Mouse (Mus musculus): ENCODE measurements around the gene Foxn3.

The Foxn3 gene

DNA sequence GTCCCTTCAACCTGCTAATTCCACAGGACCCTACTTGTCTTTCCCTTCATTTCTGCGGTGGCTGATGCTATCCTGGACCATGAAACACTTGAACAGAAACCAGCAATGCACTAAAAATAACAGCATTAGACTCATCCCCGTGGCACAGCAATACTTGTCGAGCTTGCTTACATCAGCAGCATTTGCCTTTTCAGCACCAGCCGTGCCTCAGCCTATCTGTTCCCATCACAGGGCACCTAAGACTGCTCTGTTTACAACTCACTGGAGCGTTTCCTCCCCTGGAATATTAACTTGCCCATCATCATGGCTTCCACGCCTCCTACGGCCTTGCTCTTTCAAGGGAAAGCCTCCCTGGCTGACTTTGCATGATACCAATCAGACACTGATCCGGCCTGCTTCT is 185.1 kb downstream of the Foxn3 start:
- DNase-seq = peak; percentile 54

DNA sequence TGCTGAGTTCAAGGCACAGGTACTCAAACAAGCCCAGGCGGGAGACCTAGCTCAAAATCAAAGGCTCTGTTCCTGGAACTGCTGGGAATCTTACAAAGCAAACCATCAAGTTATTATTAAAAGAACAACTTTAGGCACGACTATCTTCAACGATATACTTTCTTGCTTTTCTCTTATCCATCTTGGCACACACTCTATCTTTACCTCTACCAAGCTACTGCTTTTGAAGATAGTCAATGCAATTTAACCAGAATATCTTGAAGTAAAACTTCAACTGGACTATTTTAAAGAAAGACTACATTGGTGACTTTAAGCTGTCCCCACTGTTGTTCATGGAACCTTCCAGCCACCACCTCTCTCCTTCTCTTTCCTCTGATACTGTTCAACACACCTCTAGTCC is 185.7 kb downstream of the Foxn3 start:
- no peak for DNase-seq

DNA sequence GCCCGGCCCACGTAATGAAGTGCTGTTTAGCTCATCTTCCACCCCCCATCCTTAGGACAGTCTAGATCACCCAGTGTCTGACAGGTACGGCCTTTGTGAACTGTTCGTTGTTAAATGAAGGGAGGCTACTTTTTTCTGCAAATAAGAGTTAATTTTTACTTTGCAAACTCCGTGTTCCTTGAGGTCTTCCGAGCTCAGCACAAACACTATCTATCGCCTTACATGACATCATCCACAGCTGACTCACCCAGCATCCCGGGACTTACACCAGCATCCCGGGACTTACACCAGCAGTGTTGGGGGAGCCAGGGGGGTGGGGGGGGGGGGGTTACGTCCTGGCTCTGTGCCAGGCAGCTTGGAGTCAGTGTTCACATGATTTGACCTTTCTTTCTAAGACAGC is 186.3 kb downstream of the Foxn3 start:
- DNase-seq = no peak

DNA sequence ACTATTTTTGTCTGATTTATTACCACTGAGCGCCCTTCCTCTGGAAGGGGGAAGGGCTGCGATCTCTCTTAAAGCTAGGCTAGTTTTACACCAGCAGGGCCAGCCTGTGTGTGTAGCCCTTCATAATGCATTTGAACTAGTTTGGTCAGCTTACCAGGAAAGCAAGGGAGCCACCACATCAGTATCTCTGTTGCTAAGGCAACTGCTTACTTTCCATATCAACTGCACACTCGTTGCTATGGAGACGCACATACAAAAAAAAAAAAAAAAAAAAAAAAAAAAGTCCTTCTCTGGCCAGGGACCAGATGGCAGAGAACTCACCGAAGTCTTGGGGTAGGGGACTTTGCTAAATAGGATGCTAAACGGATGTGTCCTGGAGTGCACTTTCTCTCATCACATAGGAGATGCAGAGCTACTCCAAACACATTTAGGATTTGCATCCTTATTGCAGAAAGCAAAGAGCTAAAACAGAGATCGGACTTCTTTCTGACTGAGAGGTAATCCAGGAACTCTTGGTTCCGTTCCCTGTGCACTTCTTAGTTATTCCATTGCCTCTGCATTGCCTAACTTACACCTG is 187.4 kb downstream of the Foxn3 start:
- DNase-seq = no peak

DNA sequence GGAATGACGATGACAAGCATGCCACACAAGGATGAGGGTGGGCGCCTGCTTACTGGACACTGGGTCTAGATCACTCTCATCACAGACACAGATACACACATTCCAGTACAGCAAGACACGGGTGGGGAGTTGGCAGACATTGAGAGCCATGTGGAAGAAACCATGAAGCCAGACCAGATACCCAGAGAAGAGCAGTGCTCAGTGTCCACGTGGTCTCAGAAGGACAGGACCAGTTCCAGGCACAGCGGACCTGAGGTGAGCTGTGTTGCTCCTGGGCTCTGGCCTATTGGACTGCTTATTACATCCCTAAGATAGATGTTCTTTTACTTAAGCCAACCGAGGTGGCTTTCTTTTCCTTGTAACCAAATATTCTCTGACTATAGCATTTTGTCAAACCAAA is 188.0 kb downstream of the Foxn3 start:
- DNase-seq = no peak

DNA sequence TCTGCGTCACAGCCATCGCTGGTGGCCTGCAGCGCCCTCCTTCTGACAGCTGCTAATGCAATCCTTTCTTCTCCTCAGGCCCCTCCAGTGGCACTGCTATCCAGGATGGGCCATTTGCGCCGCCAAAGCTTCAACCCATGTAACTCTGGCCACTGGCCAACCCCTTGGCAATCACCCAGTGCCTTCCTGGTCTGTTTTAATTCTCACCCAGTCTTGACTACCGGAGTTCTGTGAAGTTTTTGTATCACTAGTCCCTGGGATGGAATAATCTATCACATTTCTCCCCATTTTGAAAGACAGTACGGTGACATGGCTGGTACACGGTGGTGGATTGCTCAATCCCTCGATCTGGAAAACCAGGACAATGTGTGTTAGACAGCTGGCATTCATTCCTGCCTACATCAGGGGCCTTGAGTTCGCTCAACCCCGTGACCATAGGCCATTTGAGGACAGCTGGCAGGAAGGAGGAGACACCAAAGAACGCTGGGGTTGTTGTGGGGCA is 189.2 kb downstream of the Foxn3 start:
- DNase-seq = peak; percentile 79

DNA sequence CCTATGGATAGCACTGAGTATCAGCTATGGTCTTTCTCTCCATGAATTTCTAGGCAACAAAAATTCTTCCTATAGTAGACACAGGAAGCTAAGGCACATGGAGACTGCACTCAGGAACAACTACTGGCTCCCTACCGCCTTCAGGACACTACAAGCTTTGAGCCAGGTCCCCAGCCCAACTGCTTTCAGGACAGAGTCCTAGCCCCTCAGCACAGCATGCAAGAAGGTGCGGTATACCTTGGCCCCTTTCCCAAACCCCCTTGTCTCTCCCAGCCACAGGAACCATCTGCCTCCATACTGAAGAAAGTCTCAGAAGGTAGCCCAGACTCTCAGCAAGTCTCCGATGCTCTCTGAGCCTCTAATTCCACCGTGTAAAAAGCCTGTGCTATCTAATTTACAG is 189.8 kb downstream of the Foxn3 start:
- DNase-seq = no peak

DNA sequence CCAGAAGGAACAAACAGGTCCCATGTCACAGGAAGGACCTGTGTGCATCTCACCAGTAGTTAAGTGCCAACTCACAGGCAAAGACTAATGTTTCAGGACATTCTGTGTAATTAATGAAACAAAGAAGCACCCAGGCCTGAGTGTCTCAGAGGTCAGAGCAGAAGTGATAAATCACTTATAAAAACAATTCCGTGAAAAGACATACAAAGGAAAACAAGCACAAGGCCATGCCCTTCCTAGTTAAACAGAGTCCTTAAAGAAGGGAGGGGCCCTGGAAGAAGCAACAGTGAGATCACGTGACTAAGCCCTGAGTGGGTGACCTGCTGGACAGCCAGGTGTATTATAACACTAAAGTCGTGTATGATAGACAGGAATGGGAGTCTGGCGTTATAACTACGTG is 191.9 kb downstream of the Foxn3 start:
- no peak for DNase-seq

DNA sequence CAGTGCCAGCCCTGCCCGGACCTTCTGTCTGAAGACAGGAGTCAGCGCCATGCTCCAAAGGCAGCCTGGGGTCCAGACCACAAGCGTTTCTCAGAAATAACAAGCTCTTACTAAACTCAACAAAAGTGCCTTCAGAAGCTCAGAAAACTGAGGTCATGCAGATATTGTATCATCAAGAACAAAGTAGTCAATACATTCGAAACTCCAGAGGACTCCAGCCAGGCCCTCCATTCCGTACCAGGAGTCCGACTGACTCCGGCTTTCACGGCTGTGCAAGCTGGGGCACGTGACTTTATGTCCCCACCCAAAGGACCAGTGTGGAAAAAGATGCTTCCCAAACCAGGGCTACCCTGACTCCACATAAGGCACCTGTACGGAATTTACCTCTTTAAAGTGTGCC is 195.1 kb downstream of the Foxn3 start:
- no peak for DNase-seq

DNA sequence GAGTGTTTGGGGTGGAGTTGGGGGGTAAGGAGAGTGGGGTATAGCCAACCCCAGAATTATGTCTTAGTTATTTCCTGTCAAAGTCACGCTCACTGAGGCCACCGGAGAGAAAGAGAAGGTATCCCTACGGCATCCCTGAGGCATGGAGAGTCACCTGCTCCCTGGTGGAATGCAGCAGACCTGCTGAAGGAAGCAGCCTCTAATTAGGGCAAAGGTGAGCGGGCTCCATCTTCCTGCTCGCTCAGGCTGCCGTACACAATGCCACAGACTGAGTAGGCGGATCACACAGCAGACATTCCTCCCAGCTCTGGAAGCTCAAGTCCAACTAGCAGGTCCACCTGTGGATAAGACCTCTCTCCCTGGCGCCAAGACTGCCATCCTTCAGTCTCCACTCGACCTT is 197.4 kb downstream of the Foxn3 start:
- peak; percentile 65 for DNase-seq

DNA sequence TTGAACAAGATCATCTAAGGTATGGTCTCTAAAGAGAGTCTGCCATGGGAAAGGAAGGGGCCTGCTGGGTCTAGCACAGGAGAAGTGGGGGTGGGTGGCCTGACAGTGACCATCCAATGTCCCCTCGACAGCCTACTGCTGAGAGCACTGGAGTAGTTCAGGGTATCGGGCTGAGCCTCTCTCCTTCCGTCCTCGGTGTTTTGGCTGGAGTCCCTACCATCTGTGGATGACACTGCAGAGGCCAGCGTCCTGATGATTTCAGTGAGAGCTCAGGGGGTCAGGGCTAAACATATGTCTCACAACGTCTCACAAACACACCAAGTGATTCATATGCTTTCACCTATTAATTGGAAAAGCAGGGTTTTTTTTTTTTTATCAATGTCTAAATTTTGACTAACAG is 199.2 kb downstream of the Foxn3 start:
- DNase-seq = no peak

DNA sequence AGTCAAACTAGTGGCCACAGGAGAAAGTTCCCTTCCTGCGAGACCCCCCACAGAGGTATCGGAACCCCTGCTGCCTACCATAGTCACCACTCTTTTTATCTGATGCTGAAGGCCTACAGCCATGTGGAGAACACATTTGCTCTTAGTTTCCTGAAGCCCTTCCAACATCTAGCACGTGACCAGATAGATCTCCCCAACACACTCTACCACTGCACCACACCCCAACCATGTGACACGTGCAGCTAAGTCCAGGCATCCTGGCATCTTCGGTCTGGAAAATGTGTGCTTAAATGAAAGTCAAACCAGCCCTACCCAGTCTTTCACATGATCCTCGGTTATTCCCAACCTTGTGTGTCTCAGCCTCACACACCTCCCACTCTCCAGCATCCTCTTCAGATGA is 200.4 kb downstream of the Foxn3 start:
- no peak for DNase-seq

DNA sequence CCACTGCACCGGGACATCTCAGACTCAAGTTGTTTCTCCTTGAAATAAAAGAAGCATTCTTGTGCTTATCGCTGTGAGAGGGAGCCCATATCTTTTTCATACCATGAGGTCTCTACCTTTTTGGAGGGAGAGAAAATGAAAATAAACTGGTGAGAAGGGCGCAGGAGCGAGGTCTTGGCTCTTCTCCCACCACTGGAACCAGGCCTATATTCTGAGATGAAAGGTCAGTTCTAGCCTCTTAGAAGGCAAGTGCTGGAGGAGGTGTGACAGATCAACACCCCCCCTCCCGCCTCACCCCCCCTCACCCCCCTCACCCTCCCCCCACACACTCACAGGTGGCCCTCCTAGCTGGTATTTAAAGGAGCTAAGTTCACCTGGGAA is 201.6 kb downstream of the Foxn3 start:
- DNase-seq = no peak

DNA sequence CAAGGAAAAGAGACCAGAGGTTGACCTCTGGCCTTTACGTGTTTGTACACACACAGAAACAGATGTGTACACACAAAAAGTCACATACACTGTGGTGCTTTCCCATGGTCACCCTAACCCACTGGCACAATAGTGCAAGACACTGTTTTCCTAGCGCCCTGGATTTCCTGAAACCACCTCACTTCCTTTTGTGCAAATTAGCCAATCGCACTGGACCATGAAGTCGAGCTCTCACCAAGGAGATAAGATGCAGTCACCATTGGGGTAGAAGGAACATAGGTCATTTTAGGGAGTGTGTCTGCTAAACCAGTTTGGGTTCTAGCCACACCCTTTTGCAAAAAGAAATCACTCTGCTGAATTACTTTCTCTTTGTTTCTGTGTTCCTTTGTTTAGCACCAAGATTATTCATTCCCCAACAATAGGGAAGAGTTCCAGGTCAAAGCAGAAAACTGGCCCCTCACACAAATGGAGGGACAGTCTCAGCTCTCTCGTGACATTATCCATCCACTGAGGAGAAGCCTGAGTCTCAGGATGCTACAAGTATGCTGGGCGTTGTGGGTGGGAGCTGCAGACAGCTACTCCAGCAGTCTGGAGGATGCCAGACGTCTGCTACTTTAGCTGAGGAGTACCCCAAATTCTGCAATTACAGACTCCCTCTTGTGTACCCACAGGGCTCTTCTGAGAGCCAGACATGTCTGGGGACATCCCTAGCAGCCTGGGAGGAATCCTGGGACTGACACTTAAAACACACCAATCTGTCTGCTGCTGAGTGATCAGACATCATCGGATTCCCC is 202.2 kb downstream of the Foxn3 start:
- DNase-seq = no peak

DNA sequence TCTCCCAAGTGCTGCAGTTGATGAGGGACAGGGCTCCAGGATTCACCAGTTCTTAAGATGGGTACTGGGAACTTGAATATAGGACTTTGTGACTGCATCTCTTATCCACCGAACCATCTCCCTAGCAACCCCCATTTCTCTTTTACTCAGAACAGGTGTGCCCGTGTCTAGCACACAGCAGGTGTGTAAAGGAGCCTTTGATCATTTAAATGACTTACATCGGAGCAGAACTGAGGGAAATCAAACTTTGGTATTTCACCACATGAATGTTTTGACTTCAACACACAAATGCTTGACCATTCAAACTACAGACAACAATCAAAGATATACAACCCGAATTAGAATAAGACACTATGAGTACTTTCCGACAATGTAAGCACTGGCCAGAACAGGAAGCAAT is 204.7 kb downstream of the Foxn3 start:
- no peak for DNase-seq

DNA sequence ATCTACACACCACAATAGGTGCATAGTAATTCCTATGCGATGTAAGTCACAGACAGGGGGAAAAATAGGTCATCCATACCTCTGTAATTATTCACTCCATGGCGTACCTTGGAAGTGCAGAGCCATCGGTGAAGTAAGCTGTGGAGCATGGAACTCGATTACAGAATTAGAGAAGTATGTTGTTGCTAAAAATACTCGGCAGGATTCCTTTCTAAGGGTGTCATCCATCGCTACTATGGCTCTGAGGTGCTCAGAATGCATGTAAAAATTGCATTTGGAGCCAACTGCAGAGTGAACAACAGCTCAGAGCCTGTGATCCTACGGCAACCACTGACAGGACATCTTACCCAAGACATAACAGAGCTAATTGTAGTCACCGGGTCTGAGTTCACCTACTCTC is 206.7 kb downstream of the Foxn3 start:
- no peak for DNase-seq

DNA sequence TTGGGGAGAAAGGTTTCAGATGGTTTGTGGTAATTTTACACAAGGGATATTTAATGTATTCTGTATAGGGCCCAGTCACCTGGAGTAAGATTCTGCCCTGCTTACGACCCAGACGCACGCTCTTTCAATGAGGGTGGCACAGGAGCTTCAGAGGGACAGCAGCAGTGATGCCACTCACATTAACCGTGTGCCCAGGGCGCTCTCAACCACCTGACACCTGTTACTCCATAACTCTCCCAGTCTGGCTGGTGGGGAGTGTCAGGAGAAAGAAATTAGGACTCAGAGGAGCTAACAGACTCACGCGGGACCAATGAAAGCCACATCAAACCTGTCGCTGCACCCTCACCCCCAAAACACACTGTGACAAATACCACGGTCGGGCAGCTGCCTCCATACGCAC is 209.7 kb downstream of the Foxn3 start:
- no peak for DNase-seq

DNA sequence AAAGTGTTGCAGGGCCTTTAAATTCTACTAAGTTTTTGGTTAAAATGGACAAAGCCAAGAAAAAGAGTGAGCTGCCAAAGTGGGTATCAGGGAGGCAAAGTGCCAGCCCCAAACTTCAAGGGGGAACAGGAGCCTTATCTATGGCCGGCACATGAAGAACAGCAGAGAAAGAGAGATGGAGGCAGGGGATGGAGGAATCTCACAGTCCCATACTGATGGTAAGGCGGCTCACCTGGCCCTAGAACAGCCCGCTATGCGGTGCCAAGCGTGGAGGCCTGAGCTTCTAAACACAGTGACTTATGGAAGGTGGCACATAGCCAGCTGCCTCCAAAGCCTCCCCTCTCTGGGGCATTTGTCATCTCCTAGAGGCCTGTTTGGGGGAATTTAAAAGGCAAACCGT is 210.8 kb downstream of the Foxn3 start:
- no peak for DNase-seq

DNA sequence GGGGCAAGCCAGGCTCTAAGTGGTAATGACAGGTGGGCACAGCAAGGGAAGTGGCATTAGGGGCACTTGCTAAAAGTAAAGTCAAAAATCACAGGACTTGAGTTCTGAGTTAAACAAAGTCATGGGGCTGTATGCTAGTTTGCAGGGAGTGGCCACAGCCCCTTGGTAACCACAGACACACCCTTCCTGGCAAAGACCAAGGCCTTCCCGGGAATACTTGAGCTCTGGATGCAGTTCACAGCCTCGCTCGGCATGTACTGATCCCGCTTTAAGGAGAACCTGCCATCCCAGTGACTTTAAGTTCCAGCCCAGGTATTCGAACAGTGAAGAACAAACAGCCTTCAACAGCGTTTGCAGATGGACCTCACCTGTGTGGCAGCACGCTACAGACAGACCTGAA is 211.2 kb downstream of the Foxn3 start:
- no peak for DNase-seq

DNA sequence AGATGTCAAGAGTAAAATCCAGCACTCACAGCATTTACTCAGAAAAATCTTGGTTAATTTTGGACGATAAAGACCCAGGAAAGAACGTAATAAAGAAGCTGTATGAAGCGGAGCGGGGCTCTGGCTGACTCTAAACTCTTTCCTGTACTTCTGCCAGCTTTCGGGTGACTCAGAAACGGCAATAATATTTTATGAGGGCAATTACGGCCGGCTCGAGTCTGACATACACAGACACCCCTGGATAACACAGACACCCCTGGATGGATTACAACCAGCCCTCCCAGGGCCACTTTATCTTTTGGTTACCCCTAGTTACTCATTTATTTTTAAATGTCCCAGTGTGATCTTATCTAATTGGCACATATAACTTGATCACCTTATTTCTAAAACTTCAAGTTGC is 211.7 kb downstream of the Foxn3 start:
- no peak for DNase-seq

DNA sequence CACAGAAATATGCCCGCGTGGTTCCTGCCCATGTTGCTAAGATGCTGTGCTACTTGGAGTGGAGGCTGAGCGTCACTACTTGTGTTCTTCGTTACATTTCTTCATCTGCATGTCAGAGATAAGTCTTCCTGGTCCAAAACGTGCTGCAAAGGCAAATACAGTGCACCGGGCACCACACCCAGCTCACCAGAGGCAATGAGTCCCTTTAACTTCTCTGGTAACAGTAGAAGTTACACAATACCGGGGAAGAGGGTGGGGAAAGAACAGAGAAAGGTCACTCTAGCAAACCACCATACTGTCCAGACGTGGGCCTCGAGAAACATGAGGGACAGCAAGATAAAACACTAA is 213.8 kb downstream of the Foxn3 start:
- DNase-seq = no peak

DNA sequence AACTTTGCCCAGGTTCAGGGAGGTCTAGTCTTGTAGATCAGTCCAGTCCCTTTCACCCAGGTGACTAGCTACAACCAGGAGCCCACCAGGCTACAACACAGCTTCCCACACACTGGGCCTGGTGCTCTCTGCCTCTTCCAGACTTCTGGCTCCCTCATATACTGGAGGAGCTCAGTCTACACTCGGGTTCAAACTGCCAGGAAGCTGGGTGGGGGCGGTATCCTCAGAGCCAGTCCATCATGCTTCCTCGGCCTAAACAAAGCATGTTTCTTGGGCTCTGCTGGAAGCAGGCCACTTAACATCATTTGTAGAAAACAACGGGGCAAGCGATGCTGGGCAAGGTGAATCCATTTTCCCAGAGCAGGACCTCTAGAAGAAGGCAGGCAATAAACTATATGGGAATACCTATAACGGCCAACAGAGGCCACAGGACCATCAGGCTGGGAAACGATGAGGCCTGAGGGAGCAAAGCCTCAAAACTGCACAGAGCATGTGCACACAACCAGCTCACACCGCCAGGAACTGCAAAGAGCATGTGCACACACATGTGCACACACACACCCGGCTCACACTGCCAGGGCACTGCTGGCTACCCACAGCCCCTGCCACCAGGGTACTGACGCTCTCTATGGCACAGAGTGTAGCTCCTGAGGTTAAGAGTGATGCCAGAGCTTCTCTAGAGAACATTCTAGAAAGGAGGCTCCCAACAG is 214.3 kb downstream of the Foxn3 start:
- DNase-seq = no peak

DNA sequence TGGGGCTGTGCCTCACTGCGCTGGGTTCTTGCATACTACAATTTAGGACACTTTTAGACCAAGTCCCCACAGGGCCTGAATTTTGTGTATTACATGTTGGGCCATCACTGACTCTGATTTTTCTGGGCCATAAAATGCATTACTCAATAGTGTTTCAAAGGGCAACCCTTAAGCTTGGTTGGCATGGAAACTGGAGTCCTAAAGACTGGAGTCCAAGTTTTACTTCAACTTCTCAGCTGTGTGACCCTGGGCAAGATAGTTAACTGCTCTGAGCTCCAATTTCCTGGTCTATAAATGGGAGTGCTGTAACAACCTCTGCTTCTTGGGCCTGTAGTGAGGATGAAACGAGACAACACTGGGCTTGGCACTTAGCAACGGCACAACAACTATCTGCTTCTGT is 215.9 kb downstream of the Foxn3 start:
- DNase-seq = no peak

DNA sequence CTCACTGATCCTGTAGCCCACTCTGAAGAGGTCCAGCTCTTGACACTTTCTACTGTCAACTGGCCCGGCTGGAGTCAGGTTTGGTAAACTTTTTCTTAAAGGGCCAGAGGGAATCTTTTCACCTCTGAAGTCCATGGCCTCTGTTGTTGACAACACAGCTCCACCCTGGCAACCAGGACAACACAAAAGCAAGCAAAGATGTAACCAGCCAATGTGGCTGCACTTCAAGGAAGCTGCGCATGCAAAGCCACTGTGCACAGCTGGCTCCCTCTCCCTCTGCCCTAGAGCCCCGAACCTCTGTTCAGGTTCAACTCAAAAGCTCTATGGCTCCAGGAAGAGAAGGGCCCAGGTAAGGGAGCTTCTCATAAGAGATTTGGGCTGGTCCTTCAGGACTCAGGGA is 216.4 kb downstream of the Foxn3 start:
- no peak for DNase-seq

Measured in kidney, adult 18-20 months (tissue).